Mouse (Mus musculus) lung, adult 2 months (tissue): ENCODE measurements around the gene Gmfg. TPM values are rescaled to one million over a fixed set of nuclear protein-coding genes. Genes with fewer than 3 reads are reported as not detected.

Experiments used
- DNase-seq: peaks from one replicate; pipeline ENCODE4 v3.0.0; 2022
- H3K4me1 ChIP-seq: fragments of 200-500 bp; 2 replicates; pipeline ENCODE4 v1.6.1; 2011; ENCODE audit warnings: low read length; ENCODE audit not compliant: control insufficient read depth, insufficient read depth
- H3K4me3 ChIP-seq: fragments of 200-500 bp; replicated peaks from 2 replicates; pipeline ENCODE3; 2011; ENCODE audit warnings: low read depth, mild to moderate bottlenecking, control low read depth, low read length; ENCODE audit errors: extremely low read depth
- CTCF ChIP-seq: fragments of 200-500 bp; IDR thresholded peaks from 2 replicates; pipeline ENCODE4 v1.5.1; 2011; ENCODE audit warnings: mild to moderate bottlenecking, low read length, control low read depth; ENCODE audit not compliant: insufficient read depth
- POLR2A ChIP-seq: fragments of 200-500 bp; IDR thresholded peaks from 2 replicates; pipeline ENCODE4 v1.6.1; 2011; ENCODE audit warnings: low read depth, mild to moderate bottlenecking, control low read depth, low read length, borderline replicate concordance; ENCODE audit errors: extremely low read depth
- WGBS: fragments of 180-500 bp; shearing (Covaris S2); methylation state at CpG from one replicate; pipeline ENCODE4 v1.1.7; 2018; 5-methylcytosine and 5-hydroxymethylcytosine counted together
- polyA plus RNA-seq: library from polyadenylated mRNA; depleted of rRNA; stranded (reverse); fragments of >200 nt; gene quantifications from 2 replicates; pipeline ENCODE4 v1.2.3, GENCODE M21; 2012

The Gmfg gene
- polyA plus RNA-seq, 1 experiment, result 24.2 TPM

- DNase-seq, result peak; percentile 100
- under 1% methylated on average over 47 of the region's 64 CpGs for WGBS
- TF ChIP-seq POLR2A, result peak; percentile 69; the same call in 1 of the 2 replicates
- peak; percentile 64 for TF ChIP-seq CTCF
These were observed 859 bp upstream of the Gmfg start for GRCm38 (mm10) chr7:28436271-28436904.

GRCm38 (mm10) chr7:28437964-28438363 is 717 bp downstream of the Gmfg start:
- TF ChIP-seq CTCF (no peak), POLR2A (no peak)
- Histone ChIP-seq H3K4me1 (peaks cover 9% of the 10 kb centered on the region; the same call in 1 of the 2 replicates), H3K4me3 (no peak overlapping the region)
- no peak for DNase-seq

More at GRCm38 (mm10) chr7:28436271-28436904, 859 bp upstream of the Gmfg start:
- H3K4me3 ChIP-seq, result peak overlapping the region; percentile 88
- H3K4me1 ChIP-seq, result peaks cover 12% of the 10 kb centered on the region; the same call in 1 of the 2 replicates

GRCm38 (mm10) chr7:28438771-28439170 is 1.5 kb downstream of the Gmfg start:
- 91% methylated on average over 2 of the region's 2 CpGs for WGBS
- H3K4me1 ChIP-seq, result peaks cover 3% of the 10 kb centered on the region; the same call in 1 of the 2 replicates
- no peak overlapping the region for H3K4me3 ChIP-seq
- TF ChIP-seq POLR2A, result no peak
- no peak for TF ChIP-seq CTCF
- DNase-seq, result no peak

- TF ChIP-seq CTCF (no peak), POLR2A (peak; percentile 60; the same call in 1 of the 2 replicates)
- DNase-seq, result peak; percentile 33
- peak overlapping the region; percentile 46 for H3K4me3 ChIP-seq
These were observed 3.5 kb downstream of the Gmfg start for GRCm38 (mm10) chr7:28440739-28441138.

GRCm38 (mm10) chr7:28441776-28442485 is 4.7 kb downstream of the Gmfg start:
- whole genome bisulfite sequencing, result 77% methylated on average over 14 of the region's 14 CpGs
- no peak for DNase-seq
- no peak for TF ChIP-seq POLR2A
- H3K4me1 ChIP-seq, result no peaks in the 10 kb centered on the region; the same call in 1 of the 2 replicates
- no peak overlapping the region for H3K4me3 ChIP-seq

More at GRCm38 (mm10) chr7:28440739-28441138, 3.5 kb downstream of the Gmfg start:
- H3K4me1 ChIP-seq, result no peaks in the 10 kb centered on the region; the same call in 1 of the 2 replicates
- 27% methylated on average over 2 of the region's 2 CpGs for WGBS

GRCm38 (mm10) chr7:28442688-28443087 is 5.4 kb downstream of the Gmfg start:
- Histone ChIP-seq H3K4me1 (no peaks in the 10 kb centered on the region), H3K4me3 (no peak overlapping the region)
- TF ChIP-seq CTCF (no peak), POLR2A (no peak)
- DNase-seq, result no peak
- WGBS, result 11% methylated on average over 4 of the region's 4 CpGs

- 73% methylated on average over 13 of the region's 13 CpGs for WGBS
- TF ChIP-seq CTCF (no peak), POLR2A (no peak)
- Histone ChIP-seq H3K4me1 (no peaks in the 10 kb centered on the region), H3K4me3 (no peak overlapping the region)
- no peak for DNase-seq
These were observed 7.2 kb downstream of the Gmfg start for GRCm38 (mm10) chr7:28444344-28444974.

- TF ChIP-seq POLR2A, result no peak
- peak; percentile 74 for TF ChIP-seq CTCF
- WGBS, result 12% methylated on average over 12 of the region's 12 CpGs
- Histone ChIP-seq H3K4me1 (no peaks in the 10 kb centered on the region), H3K4me3 (no peak overlapping the region)
- DNase-seq, result peak; percentile 87
These were observed 9.2 kb downstream of the Gmfg start for GRCm38 (mm10) chr7:28446446-28446845.

GRCm38 (mm10) chr7:28447101-28447830 is 10.0 kb downstream of the Gmfg start:
- WGBS, result 42% methylated on average over 12 of the region's 12 CpGs
- no peak for DNase-seq
- H3K4me1 ChIP-seq, result peaks cover under 1% of the 10 kb centered on the region
- TF ChIP-seq POLR2A (no peak), CTCF (no peak)
- H3K4me3 ChIP-seq, result no peak overlapping the region
